Mouse (Mus musculus): ENCODE results near the gene Prr14. TPM values are rescaled to one million over a fixed set of nuclear protein-coding genes. Genes with fewer than 3 reads are reported as not detected.
"Not testable (repeated sequence)": the region's sequence is repeated elsewhere in the genome, so short reads cannot be mapped to it uniquely, and the experiment has no call there.

Gene Prr14
- polyA plus RNA-seq, 1 experiment from 2014 or later = 16.0 TPM

GRCm38 (mm10) chr7:127491846-127492245 is 32.4 kb downstream of the Prr14 start:
- H3K9ac ChIP-seq (replicated peaks) = no peak overlapping the region
- H3K9me3 ChIP-seq (ENCODE audit: low read length) = no peaks in the 10 kb centered on the region
- H3K36me3 ChIP-seq (replicated peaks; ENCODE audit: insufficient read depth, low read length) = peaks cover 57% of the 10 kb centered on the region
- 91% methylated on average over 3 of the region's 3 CpGs for WGBS (ENCODE audit: insufficient replicate concordance)
- ATAC-seq = no peak
- H3K4me3 ChIP-seq (ENCODE audit: low read depth, low read length) = no peak overlapping the region
- no peak overlapping the region for H3K4me2 ChIP-seq (ENCODE audit: low read depth, low read length)
- H3K4me1 ChIP-seq (ENCODE audit: insufficient read depth) = no peaks in the 10 kb centered on the region
- DNase-seq = no peak
- no peaks in the 10 kb centered on the region for H3K27me3 ChIP-seq (ENCODE audit: insufficient read depth, low read length)
- no peak overlapping the region for H3K27ac ChIP-seq (ENCODE audit: low read depth)
- TF ChIP-seq CTCF (IDR thresholded peaks at IDR 0.05; ENCODE audit: low read depth) (no peak), EP300 (IDR thresholded peaks at IDR 0.05; ENCODE audit: low read depth) (no peak)

DNA sequence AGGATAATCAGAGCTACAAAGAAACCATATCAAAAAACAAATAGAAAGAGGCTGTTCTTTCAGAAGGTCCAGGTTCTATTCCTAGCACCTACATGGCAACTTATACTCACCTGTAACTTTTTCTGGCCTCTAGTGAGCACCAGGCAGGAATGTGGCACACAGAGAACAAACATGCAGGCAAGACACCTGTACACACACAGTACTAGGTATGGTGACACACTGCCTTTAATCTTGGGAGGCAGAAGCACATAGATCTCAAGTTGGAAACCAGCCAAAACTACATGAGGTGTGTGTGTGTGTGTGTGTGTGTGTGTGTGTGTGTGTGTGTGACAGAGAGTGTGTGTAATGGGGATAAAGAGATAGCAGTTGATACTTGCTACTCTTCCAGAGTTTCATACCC is 35.2 kb downstream of the Prr14 start:
- Histone ChIP-seq H3K27me3 (ENCODE audit: insufficient read depth, low read length) (no peaks in the 10 kb centered on the region), H3K9ac (replicated peaks) (no peak overlapping the region), H3K9me3 (ENCODE audit: low read length) (no peaks in the 10 kb centered on the region), H3K36me3 (replicated peaks; ENCODE audit: insufficient read depth, low read length) (peaks cover 32% of the 10 kb centered on the region), H3K4me1 (ENCODE audit: insufficient read depth) (no peaks in the 10 kb centered on the region), H3K4me2 (ENCODE audit: low read depth, low read length) (no peak overlapping the region), H3K27ac (ENCODE audit: low read depth) (no peak overlapping the region), H3K4me3 (ENCODE audit: low read depth, low read length) (no peak overlapping the region)
- no peak for DNase-seq
- no peak for TF ChIP-seq CTCF (IDR thresholded peaks at IDR 0.05; ENCODE audit: low read depth)
- no peak for TF ChIP-seq EP300 (IDR thresholded peaks at IDR 0.05; ENCODE audit: low read depth)
- ATAC-seq = no peak

GRCm38 (mm10) chr7:127497382-127497781 is 38.0 kb downstream of the Prr14 start:
- no peak overlapping the region for H3K4me3 ChIP-seq (ENCODE audit: low read depth, low read length)
- DNase-seq = no peak
- no peaks in the 10 kb centered on the region for H3K9me3 ChIP-seq (ENCODE audit: low read length)
- no peaks in the 10 kb centered on the region for H3K27me3 ChIP-seq (ENCODE audit: insufficient read depth, low read length)
- H3K4me1 ChIP-seq (ENCODE audit: insufficient read depth) = no peaks in the 10 kb centered on the region
- no peak overlapping the region for H3K9ac ChIP-seq (replicated peaks)
- H3K36me3 ChIP-seq (replicated peaks; ENCODE audit: insufficient read depth, low read length) = 0 out of 2 replicates have a peak, but pooled peaks cover 7% of the 10 kb centered on the region
- H3K27ac ChIP-seq (ENCODE audit: low read depth) = no peak overlapping the region
- TF ChIP-seq EP300 (IDR thresholded peaks at IDR 0.05; ENCODE audit: low read depth) (no peak), CTCF (IDR thresholded peaks at IDR 0.05; ENCODE audit: low read depth) (no peak)
- WGBS (ENCODE audit: insufficient replicate concordance) = 63% methylated on average over 2 of the region's 2 CpGs
- no peak overlapping the region for H3K4me2 ChIP-seq (ENCODE audit: low read depth, low read length)
- ATAC-seq = peak; percentile 66

GRCm38 (mm10) chr7:127498407-127498806 is 39.0 kb downstream of the Prr14 start:
- H3K36me3 ChIP-seq (replicated peaks; ENCODE audit: insufficient read depth, low read length) = 0 out of 2 replicates have a peak, but pooled peaks cover 5% of the 10 kb centered on the region
- 39% methylated on average over 3 of the region's 3 CpGs for WGBS (ENCODE audit: insufficient replicate concordance)
- peak; percentile 39 for DNase-seq
- no peak for ATAC-seq
- no peak overlapping the region for H3K4me2 ChIP-seq (ENCODE audit: low read depth, low read length)
- no peak overlapping the region for H3K27ac ChIP-seq (ENCODE audit: low read depth)
- no peak overlapping the region for H3K9ac ChIP-seq (replicated peaks)
- TF ChIP-seq CTCF (IDR thresholded peaks at IDR 0.05; ENCODE audit: low read depth) (peak; percentile 78), EP300 (IDR thresholded peaks at IDR 0.05; ENCODE audit: low read depth) (no peak)
- no peaks in the 10 kb centered on the region for H3K27me3 ChIP-seq (ENCODE audit: insufficient read depth, low read length)
- no peak overlapping the region for H3K4me3 ChIP-seq (ENCODE audit: low read depth, low read length)
- no peaks in the 10 kb centered on the region for H3K9me3 ChIP-seq (ENCODE audit: low read length)
- H3K4me1 ChIP-seq (ENCODE audit: insufficient read depth) = no peaks in the 10 kb centered on the region

DNA sequence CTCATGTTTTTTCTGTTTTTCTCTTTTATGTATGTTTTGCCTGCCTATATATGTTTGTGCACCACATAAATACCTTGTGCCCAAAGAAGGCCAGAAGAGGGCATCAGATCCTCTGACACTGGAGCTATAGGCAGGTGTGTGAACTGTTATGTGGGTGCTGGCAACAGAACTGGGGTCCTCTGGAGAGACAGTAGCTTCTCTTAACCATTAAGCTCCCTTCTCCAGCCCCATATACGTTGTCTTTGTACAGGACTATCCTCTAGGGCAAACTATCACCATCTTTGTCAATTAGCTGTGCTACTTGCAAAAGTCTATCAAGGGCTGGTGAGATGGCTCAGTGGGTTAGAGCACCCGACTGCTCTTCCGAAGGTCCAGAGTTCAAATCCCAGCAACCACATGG is 48.9 kb downstream of the Prr14 start:
- TF ChIP-seq CTCF (IDR thresholded peaks at IDR 0.05; ENCODE audit: low read depth) (no peak), EP300 (IDR thresholded peaks at IDR 0.05; ENCODE audit: low read depth) (no peak)
- Histone ChIP-seq H3K4me1 (ENCODE audit: insufficient read depth) (no peaks in the 10 kb centered on the region; the same call in 1 of the 2 replicates), H3K27ac (ENCODE audit: low read depth) (no peak overlapping the region), H3K36me3 (replicated peaks; ENCODE audit: insufficient read depth, low read length) (no peaks in the 10 kb centered on the region), H3K9me3 (ENCODE audit: low read length) (no peaks in the 10 kb centered on the region), H3K27me3 (ENCODE audit: insufficient read depth, low read length) (no peaks in the 10 kb centered on the region), H3K9ac (replicated peaks) (no peak overlapping the region), H3K4me2 (ENCODE audit: low read depth, low read length) (no peak overlapping the region), H3K4me3 (ENCODE audit: low read depth, low read length) (no peak overlapping the region)
- WGBS (ENCODE audit: insufficient replicate concordance) = 85% methylated on average over 3 of the region's 3 CpGs
- DNase-seq (no peak), ATAC-seq (no peak)

- not testable (repeated sequence) for H3K27ac ChIP-seq (ENCODE audit: low read depth); H3K9me3 ChIP-seq (ENCODE audit: low read length); H3K4me2 ChIP-seq (ENCODE audit: low read depth, low read length); DNase-seq; H3K4me3 ChIP-seq (ENCODE audit: low read depth, low read length); ATAC-seq; H3K9ac ChIP-seq (replicated peaks); H3K36me3 ChIP-seq (replicated peaks; ENCODE audit: insufficient read depth, low read length); H3K27me3 ChIP-seq (ENCODE audit: insufficient read depth, low read length); H3K4me1 ChIP-seq (ENCODE audit: insufficient read depth)
- 59% methylated on average over 3 of the region's 4 CpGs for WGBS (ENCODE audit: insufficient replicate concordance)
Measured at GRCm38 (mm10) chr7:127509830-127510229, 50.4 kb downstream of the Prr14 start.

DNA sequence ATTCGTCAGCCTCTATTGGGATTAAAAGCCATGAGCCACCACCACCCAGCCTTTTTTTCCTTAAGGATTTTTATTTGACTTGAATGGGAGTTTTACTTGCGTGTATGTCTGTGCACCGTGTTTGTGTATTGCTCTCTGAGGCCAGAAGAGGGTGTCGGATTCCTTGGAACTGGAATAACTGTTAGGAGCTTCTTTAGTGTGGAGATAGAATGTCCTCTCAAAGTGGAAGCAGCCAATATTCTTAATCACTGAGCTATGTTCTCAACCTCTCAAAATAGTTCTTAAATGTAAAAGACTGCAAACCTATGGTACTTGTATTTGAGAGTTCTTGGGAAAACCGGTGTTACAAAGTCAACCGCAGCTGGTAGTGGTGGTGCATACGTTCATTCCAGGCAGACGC is 51.8 kb downstream of the Prr14 start:
- peak overlapping the region; percentile 98 for H3K27ac ChIP-seq (ENCODE audit: low read depth)
- peaks cover 14% of the 10 kb centered on the region for H3K36me3 ChIP-seq (replicated peaks; ENCODE audit: insufficient read depth, low read length)
- H3K27me3 ChIP-seq (ENCODE audit: insufficient read depth, low read length) = no peaks in the 10 kb centered on the region
- H3K4me1 ChIP-seq (ENCODE audit: insufficient read depth) = peaks cover 9% of the 10 kb centered on the region
- DNase-seq = no peak
- WGBS (ENCODE audit: insufficient replicate concordance) = 41% methylated on average over 8 of the region's 8 CpGs
- no peak for ATAC-seq
- TF ChIP-seq EP300 (IDR thresholded peaks at IDR 0.05; ENCODE audit: low read depth) = no peak
- 0 out of 2 replicates have a peak, but pooled peaks have one; percentile 21 for TF ChIP-seq CTCF (IDR thresholded peaks at IDR 0.05; ENCODE audit: low read depth)
- H3K4me3 ChIP-seq (ENCODE audit: low read depth, low read length) = peak overlapping the region; percentile 97
- peak overlapping the region; percentile 92 for H3K4me2 ChIP-seq (ENCODE audit: low read depth, low read length)
- H3K9ac ChIP-seq (replicated peaks) = no peak overlapping the region
- H3K9me3 ChIP-seq (ENCODE audit: low read length) = no peaks in the 10 kb centered on the region

All from liver, postnatal 0 days (tissue).